Mouse (Mus musculus): ENCODE data around the gene Thap8.
"Not testable (repeated sequence)": the region's sequence is repeated elsewhere in the genome, so short reads cannot be mapped to it uniquely, and the experiment has no call there.

The Thap8 gene

GRCm38 (mm10) chr7:30279951-30280669 lies at the start of gene Thap8, which contains the start of gene Wdr62:
Gene Thap8 (plus strand): TSS chr7:30280094.
Gene Wdr62 (minus strand): TSS chr7:30280419.
- peak; percentile 91 for DNase-seq (ENCODE audit: extremely low spot score, low spot score)

GRCm38 (mm10) chr7:30231328-30231668 lies 48.6 kb upstream of the Thap8 start:
- no peak for DNase-seq (ENCODE audit: extremely low spot score, low spot score)

GRCm38 (mm10) chr7:30231669-30232454 lies 48.0 kb upstream of the Thap8 start, which contains the start of the genes Polr2i and Tbcb:
Gene Polr2i (plus strand): TSS chr7:30231948.
Gene Tbcb (minus strand): TSS chr7:30232272.
- peak; percentile 94 for DNase-seq (ENCODE audit: extremely low spot score, low spot score)

GRCm38 (mm10) chr7:30232631-30233148 lies 47.2 kb upstream of the Thap8 start:
- peak; percentile 57 for DNase-seq (ENCODE audit: extremely low spot score, low spot score)

- no peak for DNase-seq (ENCODE audit: extremely low spot score, low spot score)
Measured at GRCm38 (mm10) chr7:30233387-30233786, 46.5 kb upstream of the Thap8 start.

GRCm38 (mm10) chr7:30234276-30234858 lies 45.5 kb upstream of the Thap8 start:
- no peak for DNase-seq (ENCODE audit: extremely low spot score, low spot score)

- no peak for DNase-seq (ENCODE audit: extremely low spot score, low spot score)
Measured at GRCm38 (mm10) chr7:30235091-30235490, 44.8 kb upstream of the Thap8 start.

- DNase-seq (ENCODE audit: extremely low spot score, low spot score): no peak
Measured at GRCm38 (mm10) chr7:30235625-30236024, 44.3 kb upstream of the Thap8 start, which contains the start of gene Ovol3. Gene Ovol3 (minus strand): TSS chr7:30235725.

GRCm38 (mm10) chr7:30237374-30237773 lies 42.5 kb upstream of the Thap8 start:
- DNase-seq (ENCODE audit: extremely low spot score, low spot score): not testable (repeated sequence)

GRCm38 (mm10) chr7:30251956-30252954 lies 27.6 kb upstream of the Thap8 start:
- no peak for DNase-seq (ENCODE audit: extremely low spot score, low spot score)

GRCm38 (mm10) chr7:30265041-30265440 lies 14.9 kb upstream of the Thap8 start:
- no peak for DNase-seq (ENCODE audit: extremely low spot score, low spot score)

- DNase-seq (ENCODE audit: extremely low spot score, low spot score): no peak
Measured at GRCm38 (mm10) chr7:30265531-30265930, 14.4 kb upstream of the Thap8 start.

- no peak for DNase-seq (ENCODE audit: extremely low spot score, low spot score)
Measured at GRCm38 (mm10) chr7:30265935-30266334, 14.0 kb upstream of the Thap8 start.

- DNase-seq (ENCODE audit: extremely low spot score, low spot score): no peak
Measured at GRCm38 (mm10) chr7:30266780-30267179, 13.1 kb upstream of the Thap8 start.

- DNase-seq (ENCODE audit: extremely low spot score, low spot score): no peak
Measured at GRCm38 (mm10) chr7:30269641-30270040, 10.3 kb upstream of the Thap8 start.

GRCm38 (mm10) chr7:30274383-30274782 lies 5.5 kb upstream of the Thap8 start:
- DNase-seq (ENCODE audit: extremely low spot score, low spot score): no peak

GRCm38 (mm10) chr7:30278911-30279310 lies 983 bp upstream of the Thap8 start:
- DNase-seq (ENCODE audit: extremely low spot score, low spot score): no peak

GRCm38 (mm10) chr7:30279536-30279935 lies 358 bp upstream of the Thap8 start:
- DNase-seq (ENCODE audit: extremely low spot score, low spot score): no peak

- peak; percentile 73 for DNase-seq (ENCODE audit: extremely low spot score, low spot score)
Measured at GRCm38 (mm10) chr7:30280670-30281138, 810 bp downstream of the Thap8 start.

- DNase-seq (ENCODE audit: extremely low spot score, low spot score): no peak
Measured at GRCm38 (mm10) chr7:30281522-30281921, 1.6 kb downstream of the Thap8 start.

Measured in neural tube, embryonic 10.5 days (tissue).